Mouse (Mus musculus) left cerebral cortex, postnatal 25 days (tissue): ENCODE results near the gene Suclg2. TPM values are rescaled to one million over a fixed set of nuclear protein-coding genes. Genes with fewer than 3 reads are reported as not detected.

Experiments used
- DNase-seq, 2 experiments: peaks; one replicate each; pipeline ENCODE4 v3.0.0; 2022; ENCODE audit warnings: low spot score in 2 of 2, mixed read lengths in 1 of 2
- intact Hi-C: fragments of 180-260 bp; cut with DNase I; formaldehyde crosslinking; loops from one replicate; pipeline ENCODE4 v1.15.1; 2025
- total RNA-seq, 2 experiments: library from RNA; stranded (reverse); gene quantifications; 2 replicates each; pipeline ENCODE4 v1.2.3; 2021

The Suclg2 gene
- total RNA-seq, result 10 to 100 TPM; 15.5 to 17.1 TPM

- peak; percentile 45 to 71 for DNase-seq
- intact Hi-C loops, result no loop called here
Measured at GRCm38 (mm10) chr6:95718031-95718968, at the start of gene Suclg2. TSS of gene Suclg2 (minus strand) at chr6:95718800.

DNA sequence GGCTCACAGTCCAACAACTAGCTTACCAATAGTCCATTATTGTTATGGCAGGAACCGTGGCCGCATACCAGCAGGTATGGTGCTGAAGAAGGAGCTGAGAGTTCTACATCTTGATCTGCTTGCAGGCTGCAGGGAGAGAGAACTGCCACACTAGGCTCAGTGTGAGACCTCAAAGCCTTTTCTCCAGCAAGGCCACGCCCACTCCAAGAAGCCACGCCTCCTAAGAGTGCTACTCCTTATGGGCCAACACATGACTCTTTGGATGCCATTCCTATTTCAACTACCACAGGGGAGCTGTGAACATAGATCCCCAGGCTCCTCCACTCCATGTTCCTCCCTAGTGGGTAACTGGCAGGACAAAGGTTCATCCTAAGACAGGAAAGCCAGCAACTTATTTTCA lies 48.0 kb upstream of the Suclg2 start:
- DNase-seq, result no peak
- intact Hi-C loops, result no loop called here

GRCm38 (mm10) chr6:95759558-95760172 lies 41.1 kb upstream of the Suclg2 start:
- intact Hi-C loops, result no loop called here
- no peak for DNase-seq

GRCm38 (mm10) chr6:95742378-95742777 lies 23.8 kb upstream of the Suclg2 start:
- intact Hi-C loops, result no loop called here
- DNase-seq, result no peak

DNA sequence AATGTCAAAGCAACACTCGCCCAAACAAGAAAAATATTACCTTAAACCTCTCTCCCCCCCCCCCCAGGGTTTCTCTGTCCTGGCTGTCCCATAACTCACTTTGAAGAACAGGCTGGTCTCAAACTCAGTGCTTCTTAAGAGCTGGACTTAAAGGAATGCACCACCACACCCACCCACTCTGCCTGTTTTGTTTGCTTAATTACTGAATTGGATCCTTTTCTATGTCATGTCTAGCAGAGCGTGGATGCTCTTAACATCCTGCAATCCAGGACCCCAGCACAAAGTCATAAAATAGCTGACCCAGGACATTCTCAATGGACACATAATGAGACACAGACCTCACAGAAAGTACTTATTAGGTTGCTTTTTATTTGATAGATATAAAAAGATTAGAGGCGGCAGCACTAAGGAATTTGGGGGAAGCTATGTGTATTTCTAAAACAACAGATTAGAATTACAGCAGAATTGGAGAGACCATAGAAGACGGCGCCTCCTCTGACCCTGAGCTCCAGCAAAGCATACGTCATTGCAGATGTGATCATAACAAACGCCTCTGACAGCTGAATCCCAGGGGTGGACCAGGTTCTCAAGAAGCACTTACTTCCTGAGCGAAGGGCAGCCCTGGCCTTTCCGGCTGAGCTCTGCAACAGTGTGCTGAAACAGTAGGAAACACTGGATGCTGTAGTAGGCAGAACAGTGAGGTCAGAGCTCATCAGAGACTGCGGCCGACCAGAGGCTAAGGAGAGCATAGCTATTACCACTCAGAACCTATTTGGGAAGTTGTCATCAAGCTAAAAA lies 13.2 kb upstream of the Suclg2 start:
- intact Hi-C loops, result no loop called here

GRCm38 (mm10) chr6:95729399-95729798 lies 10.8 kb upstream of the Suclg2 start:
- intact Hi-C loops, result no loop called here
- DNase-seq, result no peak

More for the DNA sequence above, 13.2 kb upstream of the Suclg2 start:
- DNase-seq, result no peak

- intact Hi-C loops, result no loop called here
Measured at GRCm38 (mm10) chr6:95725281-95725680, 6.7 kb upstream of the Suclg2 start.

DNA sequence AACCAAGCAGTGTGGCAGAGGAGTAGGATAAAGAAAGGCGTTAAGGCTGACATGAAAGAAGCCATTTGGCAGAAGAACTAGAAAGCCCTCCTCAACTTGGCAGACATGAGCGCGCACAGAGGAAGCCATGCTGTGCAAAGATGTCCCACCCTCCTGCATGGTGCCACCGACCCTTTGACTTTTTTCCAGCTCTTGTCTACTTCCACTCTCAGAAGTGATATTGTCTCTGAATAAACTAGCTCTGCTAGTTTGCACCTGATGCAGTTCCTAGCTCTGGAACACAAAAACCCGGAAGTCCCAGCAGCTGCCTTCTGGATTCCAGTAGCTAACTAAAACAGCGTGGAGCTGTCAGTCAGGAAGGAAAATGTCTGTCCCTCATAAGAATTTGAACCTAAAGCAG lies 4.8 kb upstream of the Suclg2 start:
- no peak for DNase-seq
- intact Hi-C loops, result no loop called here

More at GRCm38 (mm10) chr6:95725281-95725680, 6.7 kb upstream of the Suclg2 start:
- no peak for DNase-seq

DNA sequence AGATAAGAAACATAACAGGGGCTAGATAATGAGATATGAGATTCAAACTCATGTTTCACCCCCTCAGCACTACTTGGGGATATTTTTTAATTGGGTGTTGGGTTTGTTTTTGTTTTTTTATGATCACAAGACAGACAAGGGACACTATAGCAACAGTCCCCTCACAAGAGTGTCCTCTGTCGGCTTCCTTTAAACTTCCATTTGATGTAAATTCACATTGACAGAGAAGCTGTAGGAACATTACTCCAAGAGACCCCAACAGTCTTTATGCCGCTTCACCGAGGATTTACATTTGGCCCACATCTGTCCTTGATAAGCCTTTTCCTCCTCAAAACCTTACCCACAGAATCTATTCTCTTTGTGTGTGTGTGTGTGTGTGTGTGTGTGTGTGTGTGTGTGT lies 1.2 kb upstream of the Suclg2 start:
- no peak for DNase-seq
- intact Hi-C loops, result no loop called here

DNA sequence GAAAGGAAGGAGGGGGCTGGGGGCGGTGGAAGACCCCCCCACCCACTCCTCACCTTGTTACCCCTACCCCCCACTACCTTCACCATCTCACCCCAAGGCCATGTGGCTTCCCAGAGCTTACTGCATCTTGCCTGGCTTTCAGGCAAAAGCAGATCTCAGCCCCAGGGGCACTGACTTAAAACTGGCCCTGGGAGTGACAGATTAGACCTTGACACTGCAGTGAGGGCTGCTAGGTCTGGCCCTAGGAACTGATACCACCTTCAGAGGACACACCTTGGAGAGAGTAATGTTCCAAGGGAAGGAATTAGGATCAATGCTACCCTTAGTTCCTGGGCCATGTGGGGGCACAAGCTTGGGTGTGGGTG lies 351 bp upstream of the Suclg2 start:
- intact Hi-C loops, result no loop called here
- DNase-seq, result no peak

GRCm38 (mm10) chr6:95717071-95717470 lies 1.5 kb downstream of the Suclg2 start:
- intact Hi-C loops, result no loop called here

DNA sequence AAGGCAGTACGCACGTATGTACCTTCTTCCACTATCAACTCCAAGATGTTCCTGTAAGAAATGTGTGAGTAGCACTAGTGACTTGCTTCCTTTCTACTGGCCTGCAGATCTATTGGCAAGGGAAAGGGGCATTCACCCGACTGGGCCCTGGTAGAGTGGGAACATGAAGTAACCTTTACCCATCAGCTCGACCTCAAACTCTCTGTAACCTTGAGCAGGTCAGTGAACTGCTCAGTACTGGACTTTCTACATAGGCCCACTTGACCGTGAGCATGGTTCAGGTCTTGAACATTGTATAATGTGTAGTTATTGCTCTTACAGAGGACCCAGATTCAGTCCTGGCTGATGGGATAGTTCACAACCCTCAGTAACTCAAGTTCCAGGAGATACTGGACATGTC lies 2.1 kb downstream of the Suclg2 start:
- no peak for DNase-seq
- intact Hi-C loops, result no loop called here

More at GRCm38 (mm10) chr6:95717071-95717470, 1.5 kb downstream of the Suclg2 start:
- DNase-seq, result no peak

DNA sequence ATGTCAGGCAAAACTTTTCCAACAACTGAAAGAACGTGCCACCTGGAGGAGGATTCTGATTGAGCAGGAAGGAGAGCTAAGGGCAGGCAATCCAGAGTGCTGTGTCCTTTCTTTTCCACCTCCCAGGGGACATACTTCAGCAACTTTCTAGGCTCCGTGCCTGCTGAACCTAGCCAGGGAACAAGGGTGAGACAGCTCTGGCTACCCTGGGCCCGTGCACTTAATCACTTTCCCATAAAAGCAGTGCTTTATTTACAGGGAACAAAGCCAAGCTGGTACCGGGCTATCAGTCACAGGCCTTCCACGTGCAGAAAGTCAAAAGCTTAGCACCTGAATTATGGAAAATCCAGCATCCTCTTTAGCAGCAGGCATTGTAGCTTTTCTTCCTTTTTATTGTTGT lies 5.4 kb downstream of the Suclg2 start:
- intact Hi-C loops, result no loop called here
- DNase-seq, result no peak

DNA sequence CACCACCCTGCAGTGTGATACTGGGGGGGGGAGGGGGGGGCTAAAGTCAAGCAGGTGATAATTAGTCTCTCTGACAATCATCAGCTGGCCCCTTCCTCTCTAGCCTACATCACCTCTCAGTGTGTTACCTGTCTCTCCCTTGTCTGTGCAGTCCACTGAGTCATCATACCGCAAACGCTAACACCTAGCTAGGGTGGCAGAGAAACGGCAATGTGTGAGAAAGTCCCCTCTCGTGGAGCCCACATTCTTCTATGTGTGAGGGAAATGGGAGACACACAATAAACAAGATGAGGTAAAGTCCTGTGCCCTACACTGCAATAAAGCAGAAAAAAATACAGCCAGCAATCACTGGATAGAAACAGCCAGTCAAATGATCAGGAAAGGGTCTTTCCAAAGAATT lies 6.5 kb downstream of the Suclg2 start:
- no peak for DNase-seq
- intact Hi-C loops, result no loop called here

DNA sequence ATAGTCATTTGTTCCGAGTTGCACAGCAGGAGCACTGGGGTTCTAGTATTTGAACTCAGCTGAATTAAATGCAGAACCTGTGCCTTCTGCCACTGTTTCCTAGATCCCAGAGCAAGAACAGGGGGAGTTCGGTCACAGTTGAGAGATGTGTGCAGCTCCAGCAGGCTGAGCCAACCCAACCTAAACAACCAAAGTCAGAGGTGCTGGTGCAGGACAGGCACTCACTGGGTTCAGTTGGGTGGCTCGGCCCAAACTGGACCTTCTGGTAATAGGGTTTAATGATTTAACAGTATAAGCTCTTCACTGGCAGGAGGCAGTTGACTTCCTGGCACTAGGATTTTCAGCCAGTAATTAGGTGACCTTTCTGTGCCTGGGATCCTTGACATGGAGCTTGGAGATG lies 6.9 kb downstream of the Suclg2 start:
- DNase-seq, result no peak
- intact Hi-C loops, result no loop called here

- intact Hi-C loops, result no loop called here
Measured at GRCm38 (mm10) chr6:95710886-95711285, 7.7 kb downstream of the Suclg2 start.

GRCm38 (mm10) chr6:95709531-95709930 lies 9.1 kb downstream of the Suclg2 start:
- intact Hi-C loops, result loop anchor here (10.0 kb wide), 1 partner anchor 485 kb away; no protein-coding TSS in a partner anchor
- no peak for DNase-seq

More at GRCm38 (mm10) chr6:95710886-95711285, 7.7 kb downstream of the Suclg2 start:
- no peak for DNase-seq

- no peak for DNase-seq
- intact Hi-C loops, result loop anchor here (10.0 kb wide), 1 partner anchor 484 kb away; no protein-coding TSS in a partner anchor
Measured at GRCm38 (mm10) chr6:95709106-95709505, 9.5 kb downstream of the Suclg2 start.

- no peak for DNase-seq
- intact Hi-C loops, result loop anchor here (10.0 kb wide), 1 partner anchor 480 kb away; no protein-coding TSS in a partner anchor
Measured at GRCm38 (mm10) chr6:95704626-95705025, 14.0 kb downstream of the Suclg2 start.

DNA sequence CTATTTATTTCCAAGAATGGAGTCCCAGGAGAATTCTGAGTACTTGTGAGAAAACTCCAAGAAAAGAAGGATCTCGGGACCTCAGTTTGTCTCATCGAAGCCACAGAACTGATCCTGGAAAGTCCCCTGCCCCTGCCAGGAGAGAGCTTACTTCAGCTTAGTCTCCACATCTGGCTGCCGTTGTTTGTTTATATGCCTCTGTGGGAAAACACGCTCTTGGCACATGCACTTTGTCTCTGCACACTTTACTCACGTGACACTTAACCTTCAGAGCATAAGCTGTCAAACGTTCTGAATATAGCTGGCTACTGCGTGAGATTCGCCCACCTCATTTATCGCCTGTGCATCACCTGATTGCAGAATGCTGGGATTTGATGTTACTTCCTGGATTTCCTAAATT lies 16.4 kb downstream of the Suclg2 start:
- intact Hi-C loops, result loop anchor here (10.0 kb wide), 1 partner anchor 477 kb away; no protein-coding TSS in a partner anchor
- no peak for DNase-seq
